Mouse (Mus musculus) liver, embryonic 11.5 days (tissue): ENCODE results near the gene Rgs7. TPM values are rescaled to one million over a fixed set of nuclear protein-coding genes. Genes with fewer than 3 reads are reported as not detected.

Experiments
- ATAC-seq: fragments of 200-750 bp; cut with Nextera tagmentation; replicated peaks from 2 replicates; pipeline ENCODE4 v1.8.0; 2017; ENCODE audit warnings: moderate number of reproducible peaks, mild to moderate bottlenecking, moderate TSS enrichment, moderate library complexity; ENCODE audit not compliant: low FRiP score
- DNase-seq: peaks from one replicate; pipeline ENCODE4 v3.0.0-alpha.2; 2017; ENCODE audit warnings: low spot score
- H3K27ac ChIP-seq: fragments of 300-500 bp; sonication (generic); 2 replicates; pipeline ENCODE4 v1.5.1; 2014; ENCODE audit warnings: mild to moderate bottlenecking, low read depth, low read length, control low read depth
- H3K27me3 ChIP-seq: fragments of 300-500 bp; sonication (generic); replicated peaks from 2 replicates; pipeline ENCODE4 v1.6.1; 2014; ENCODE audit warnings: low read length, mixed read lengths; ENCODE audit not compliant: control insufficient read depth, insufficient read depth
- H3K36me3 ChIP-seq: fragments of 300-500 bp; sonication (generic); 2 replicates; pipeline ENCODE4 v1.6.1; 2014; ENCODE audit warnings: mild to moderate bottlenecking, low read length, moderate library complexity, mixed read lengths; ENCODE audit not compliant: control insufficient read depth, insufficient read depth
- H3K4me1 ChIP-seq: fragments of 300-500 bp; sonication (generic); replicated peaks from 2 replicates; pipeline ENCODE4 v1.6.1; 2014; ENCODE audit warnings: low read length, mixed read lengths; ENCODE audit not compliant: control insufficient read depth, insufficient read depth
- H3K4me2 ChIP-seq: fragments of 300-500 bp; sonication (generic); 2 replicates; pipeline ENCODE4 v1.6.1; 2014; ENCODE audit warnings: mild to moderate bottlenecking, control low read depth, moderate library complexity
- H3K4me3 ChIP-seq: fragments of 300-500 bp; sonication (generic); 2 replicates; pipeline ENCODE4 v1.5.1; 2014; ENCODE audit warnings: low read depth, low read length, control low read depth
- H3K9ac ChIP-seq: fragments of 300-500 bp; sonication (generic); 2 replicates; pipeline ENCODE4 v1.6.1; 2014; ENCODE audit warnings: low read depth, low read length, control low read depth
- H3K9me3 ChIP-seq: fragments of 300-500 bp; sonication (generic); 2 replicates; pipeline ENCODE4 v1.6.1; 2016; ENCODE audit warnings: low read length, inconsistent platforms, mixed read lengths; ENCODE audit not compliant: control insufficient read depth
- WGBS: fragments of 180-500 bp; shearing (Covaris S2); extraction: QIAGEN DNeasy Blood & Tissue Kit; methylation state at CpG from one replicate; pipeline ENCODE4 v1.1.7; 2014; 5-methylcytosine and 5-hydroxymethylcytosine counted together
- polyA plus RNA-seq: library from polyadenylated mRNA; unstranded; fragments of >200 nt; fragmentation: Nextera tagmentation; extraction: Ambion mirVana; gene quantifications from 2 replicates; pipeline ENCODE4 v1.2.1, GENCODE M21; 2014

The Rgs7 gene
- polyA plus RNA-seq, 1 experiment from 2014 or later: 0.19 TPM

DNA sequence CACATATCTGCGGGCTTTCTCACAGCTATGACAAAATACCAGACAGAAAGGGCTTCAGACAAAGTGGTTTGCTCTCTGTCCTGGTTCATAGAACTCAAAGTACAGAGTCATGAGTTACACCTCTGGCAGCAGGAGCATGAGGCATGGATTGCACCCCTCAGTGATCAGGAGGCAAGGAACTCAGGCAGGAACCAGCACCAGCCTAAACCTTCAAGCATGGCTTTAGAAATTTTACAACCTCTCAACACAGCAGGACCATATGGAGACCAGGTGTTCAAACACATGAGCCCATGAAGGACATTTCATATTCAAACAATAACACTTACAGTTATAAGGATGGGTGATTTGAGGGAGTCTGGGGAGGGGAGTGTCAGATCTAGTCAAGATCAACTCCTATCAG lies 49.4 kb downstream of the Rgs7 start:
- DNase-seq (no peak), ATAC-seq (no peak)
- Histone ChIP-seq H3K27me3 (no peaks in the 10 kb centered on the region), H3K27ac (no peak overlapping the region), H3K36me3 (no peaks in the 10 kb centered on the region), H3K4me1 (no peaks in the 10 kb centered on the region), H3K9ac (no peak overlapping the region), H3K4me3 (no peak overlapping the region), H3K9me3 (no peaks in the 10 kb centered on the region), H3K4me2 (no peak overlapping the region)
- 93% methylated on average over 1 of the region's 1 CpGs for WGBS

GRCm38 (mm10) chr1:175442025-175442424 lies 50.3 kb downstream of the Rgs7 start:
- Histone ChIP-seq H3K4me1 (no peaks in the 10 kb centered on the region), H3K4me3 (no peak overlapping the region), H3K9ac (no peak overlapping the region), H3K27me3 (no peaks in the 10 kb centered on the region), H3K4me2 (no peak overlapping the region), H3K36me3 (no peaks in the 10 kb centered on the region), H3K27ac (no peak overlapping the region), H3K9me3 (no peaks in the 10 kb centered on the region)
- ATAC-seq: no peak
- 80% methylated on average over 6 of the region's 6 CpGs for WGBS
- DNase-seq: no peak

- DNase-seq (no peak), ATAC-seq (no peak)
- no peak overlapping the region for H3K4me2 ChIP-seq
- no peaks in the 10 kb centered on the region for H3K36me3 ChIP-seq
- no peak overlapping the region for H3K4me3 ChIP-seq
- 82% methylated on average over 14 of the region's 14 CpGs for WGBS
- H3K4me1 ChIP-seq: no peaks in the 10 kb centered on the region
- no peak overlapping the region for H3K9ac ChIP-seq
- H3K27me3 ChIP-seq: no peaks in the 10 kb centered on the region
- H3K27ac ChIP-seq: no peak overlapping the region
- no peaks in the 10 kb centered on the region for H3K9me3 ChIP-seq
Observed at GRCm38 (mm10) chr1:175433622-175434204, 58.6 kb downstream of the Rgs7 start.

GRCm38 (mm10) chr1:175433128-175433527 lies 59.2 kb downstream of the Rgs7 start:
- no peak overlapping the region for H3K9ac ChIP-seq
- H3K27ac ChIP-seq: no peak overlapping the region
- H3K4me1 ChIP-seq: no peaks in the 10 kb centered on the region
- H3K4me3 ChIP-seq: no peak overlapping the region
- ATAC-seq: no peak
- WGBS: 82% methylated on average over 6 of the region's 6 CpGs
- H3K27me3 ChIP-seq: no peaks in the 10 kb centered on the region
- DNase-seq: no peak
- H3K4me2 ChIP-seq: no peak overlapping the region
- H3K36me3 ChIP-seq: no peaks in the 10 kb centered on the region
- H3K9me3 ChIP-seq: no peaks in the 10 kb centered on the region

DNA sequence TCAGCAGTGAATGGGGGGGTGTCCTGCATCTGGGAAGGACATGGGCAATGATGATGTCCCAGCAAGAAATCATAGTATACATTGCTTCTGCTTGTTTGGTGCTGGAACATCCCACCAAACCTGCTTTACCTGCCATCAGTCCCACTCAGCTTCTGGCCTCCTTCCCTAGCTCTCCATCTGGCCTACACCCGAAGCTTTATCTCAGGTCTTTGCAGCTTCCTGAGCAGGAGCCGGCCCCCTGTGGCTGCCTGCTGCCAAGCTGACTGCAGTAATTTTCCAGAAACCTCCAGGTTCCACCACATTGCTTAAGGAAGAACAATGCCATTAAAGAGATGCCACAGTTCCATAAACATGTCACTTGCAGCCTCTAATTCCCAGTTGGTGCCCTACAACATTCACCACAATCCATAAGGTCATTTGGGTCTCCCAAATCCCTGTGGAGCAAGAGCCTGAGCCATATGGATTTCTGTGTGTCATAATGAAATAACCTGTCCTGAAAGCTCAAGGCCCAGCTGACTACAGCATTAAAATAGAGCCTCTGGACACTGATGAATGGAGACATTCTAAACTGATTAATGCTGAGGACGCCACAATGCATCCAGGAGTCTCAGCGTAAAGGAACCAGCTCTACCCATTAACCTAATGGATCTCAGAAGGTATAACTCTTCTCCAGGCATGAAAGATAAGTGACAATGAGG lies 60.8 kb downstream of the Rgs7 start:
- no peak for DNase-seq

GRCm38 (mm10) chr1:175427112-175427511 lies 65.2 kb downstream of the Rgs7 start:
- Histone ChIP-seq H3K36me3 (no peaks in the 10 kb centered on the region), H3K4me3 (no peak overlapping the region), H3K27me3 (no peaks in the 10 kb centered on the region), H3K27ac (no peak overlapping the region), H3K9me3 (no peaks in the 10 kb centered on the region), H3K4me1 (no peaks in the 10 kb centered on the region), H3K9ac (no peak overlapping the region), H3K4me2 (no peak overlapping the region)
- WGBS: 71% methylated on average over 2 of the region's 2 CpGs
- DNase-seq (no peak), ATAC-seq (no peak)

More for the DNA sequence above, 60.8 kb downstream of the Rgs7 start:
- H3K27me3 ChIP-seq: no peaks in the 10 kb centered on the region
- no peaks in the 10 kb centered on the region for H3K36me3 ChIP-seq
- 56% methylated on average over 4 of the region's 4 CpGs for WGBS
- no peak overlapping the region for H3K27ac ChIP-seq
- H3K9ac ChIP-seq: no peak overlapping the region
- no peak for ATAC-seq
- H3K9me3 ChIP-seq: no peaks in the 10 kb centered on the region
- H3K4me3 ChIP-seq: no peak overlapping the region
- H3K4me1 ChIP-seq: no peaks in the 10 kb centered on the region
- H3K4me2 ChIP-seq: no peak overlapping the region

DNA sequence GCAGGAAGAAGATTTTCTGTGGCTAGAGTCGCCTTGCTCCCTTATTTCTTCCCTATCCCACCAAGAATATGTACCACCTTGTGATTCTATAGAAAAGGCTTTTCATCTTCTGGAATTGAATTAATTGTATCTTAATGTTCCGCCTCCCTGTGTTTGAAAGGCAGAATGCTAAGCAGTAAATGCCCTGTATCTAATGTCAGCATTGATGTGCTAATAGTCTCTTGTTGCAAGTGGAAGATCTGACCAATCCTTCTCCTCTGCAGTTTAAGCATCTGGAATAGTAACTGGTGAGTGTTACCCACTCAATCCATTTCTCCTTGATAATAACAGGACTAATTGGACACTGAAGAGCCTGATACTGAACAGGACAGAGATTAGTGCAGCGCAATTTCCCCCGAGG lies 65.9 kb downstream of the Rgs7 start:
- H3K4me1 ChIP-seq: no peaks in the 10 kb centered on the region
- H3K4me3 ChIP-seq: no peak overlapping the region
- DNase-seq (no peak), ATAC-seq (no peak)
- H3K4me2 ChIP-seq: no peak overlapping the region
- H3K9ac ChIP-seq: no peak overlapping the region
- H3K27ac ChIP-seq: no peak overlapping the region
- 75% methylated on average over 4 of the region's 4 CpGs for WGBS
- no peaks in the 10 kb centered on the region for H3K9me3 ChIP-seq
- no peaks in the 10 kb centered on the region for H3K27me3 ChIP-seq
- no peaks in the 10 kb centered on the region for H3K36me3 ChIP-seq

GRCm38 (mm10) chr1:175420883-175421282 lies 71.4 kb downstream of the Rgs7 start:
- no peaks in the 10 kb centered on the region for H3K36me3 ChIP-seq
- H3K4me3 ChIP-seq: no peak overlapping the region
- no peak for DNase-seq
- H3K4me1 ChIP-seq: no peaks in the 10 kb centered on the region
- H3K9ac ChIP-seq: no peak overlapping the region
- no peak overlapping the region for H3K27ac ChIP-seq
- no peak for ATAC-seq
- no peaks in the 10 kb centered on the region for H3K9me3 ChIP-seq
- 84% methylated on average over 4 of the region's 4 CpGs for WGBS
- no peaks in the 10 kb centered on the region for H3K27me3 ChIP-seq
- no peak overlapping the region for H3K4me2 ChIP-seq

GRCm38 (mm10) chr1:175415728-175416127 lies 76.6 kb downstream of the Rgs7 start:
- H3K27ac ChIP-seq: no peak overlapping the region
- H3K4me2 ChIP-seq: no peak overlapping the region
- H3K4me3 ChIP-seq: no peak overlapping the region
- H3K36me3 ChIP-seq: no peaks in the 10 kb centered on the region
- H3K27me3 ChIP-seq: no peaks in the 10 kb centered on the region
- WGBS: 61% methylated on average over 9 of the region's 9 CpGs
- H3K4me1 ChIP-seq: no peaks in the 10 kb centered on the region
- no peaks in the 10 kb centered on the region for H3K9me3 ChIP-seq
- ATAC-seq (no peak), DNase-seq (no peak)
- no peak overlapping the region for H3K9ac ChIP-seq
